Mouse (Mus musculus) myocyte (in vitro differentiated cells): ENCODE data around the gene Spsb1. TPM values are rescaled to one million over a fixed set of nuclear protein-coding genes. Genes with fewer than 3 reads are reported as not detected.

Experiments
- H3K27me3 ChIP-seq: one replicate; pipeline ENCODE4 v1.6.1; 2011; ENCODE audit not compliant: control insufficient read depth, insufficient read depth, insufficient read length
- H3K36me3 ChIP-seq: one replicate; pipeline ENCODE4 v1.6.1; 2011; ENCODE audit not compliant: control insufficient read depth, insufficient read depth
- H3K4me2 ChIP-seq: one replicate; pipeline ENCODE4 v1.6.1; 2011; ENCODE audit warnings: low read depth, control low read depth
- H3K4me3 ChIP-seq: one replicate; pipeline ENCODE4 v1.5.1; 2011; ENCODE audit warnings: mild to moderate bottlenecking, control low read depth, moderate library complexity
- H3K79me2 ChIP-seq: one replicate; pipeline ENCODE4 v1.6.1; 2011; ENCODE audit not compliant: control insufficient read depth, insufficient read depth
- H3ac ChIP-seq: one replicate; pipeline ENCODE4 v1.6.1; 2011; ENCODE audit not compliant: control insufficient read depth, insufficient read length
- CEBPB ChIP-seq: IDR thresholded peaks from 2 replicates; pipeline ENCODE4 v1.6.1; 2011; ENCODE audit warnings: mild to moderate bottlenecking, moderate library complexity; ENCODE audit not compliant: poor library complexity, insufficient read depth, severe bottlenecking
- E2F4 ChIP-seq: IDR thresholded peaks from one replicate; pipeline ENCODE4 v1.6.1; 2011; ENCODE audit warnings: mild to moderate bottlenecking, control low read depth, moderate library complexity; ENCODE audit not compliant: insufficient read depth
- MAX ChIP-seq: IDR thresholded peaks from one replicate; pipeline ENCODE4 v1.6.1; 2011; ENCODE audit warnings: low read depth, mild to moderate bottlenecking, control low read depth
- MYOD1 ChIP-seq, 3 experiments: IDR thresholded peaks; one replicate each; pipeline ENCODE4 v1.6.1; 2011; ENCODE audit warnings: control low read depth in 2 of 3, low read depth in 2 of 3, mild to moderate bottlenecking in 2 of 3, moderate library complexity in 1 of 3; ENCODE audit not compliant: insufficient read length in 2 of 3, control insufficient read depth in 1 of 3
- MYOG ChIP-seq, 3 experiments: IDR thresholded peaks; one replicate each; pipeline ENCODE4 v1.6.1; 2011; ENCODE audit warnings: control low read depth in 2 of 3, low read depth in 2 of 3, mild to moderate bottlenecking in 2 of 3; ENCODE audit not compliant: insufficient read length in 2 of 3, control insufficient read depth in 1 of 3, insufficient read depth in 1 of 3
- POLR2A ChIP-seq: IDR thresholded peaks from one replicate; pipeline ENCODE4 v1.6.1; 2011; ENCODE audit warnings: low read depth, mild to moderate bottlenecking, control low read depth, moderate library complexity; ENCODE audit not compliant: insufficient read length
- POLR2AphosphoS2 ChIP-seq: IDR thresholded peaks from one replicate; pipeline ENCODE4 v1.6.1; 2011; ENCODE audit warnings: low read depth, control low read depth; ENCODE audit not compliant: insufficient read length
- REST ChIP-seq: IDR thresholded peaks from one replicate; pipeline ENCODE4 v1.6.1; 2011; ENCODE audit warnings: mild to moderate bottlenecking, control low read depth, moderate library complexity; ENCODE audit not compliant: insufficient read depth, insufficient read length
- SRF ChIP-seq: IDR thresholded peaks from one replicate; pipeline ENCODE4 v1.6.1; 2011; ENCODE audit warnings: low read depth; ENCODE audit not compliant: control insufficient read depth, insufficient read length
- TCF12 ChIP-seq: IDR thresholded peaks from one replicate; pipeline ENCODE4 v1.6.1; 2011; ENCODE audit warnings: mild to moderate bottlenecking, control low read depth; ENCODE audit not compliant: poor library complexity, insufficient read depth, severe bottlenecking
- TCF3 ChIP-seq: IDR thresholded peaks from one replicate; pipeline ENCODE4 v1.6.1; 2011; ENCODE audit warnings: low read depth, control low read depth; ENCODE audit not compliant: insufficient read length
- USF1 ChIP-seq: IDR thresholded peaks from one replicate; pipeline ENCODE4 v1.6.1; 2011; ENCODE audit warnings: low read depth, mild to moderate bottlenecking, control low read depth, moderate library complexity
- polyA plus RNA-seq: library from polyadenylated mRNA; unstranded; fragments of >200 nt; fragmentation: generic; extraction: Trizol; gene quantifications from one replicate; pipeline ENCODE4 v1.2.1, GENCODE M21; 2012; ENCODE audit warnings: missing spikeins

Spsb1 gene
- polyA plus RNA-seq, 1 experiment, result 22.6 TPM

DNA sequence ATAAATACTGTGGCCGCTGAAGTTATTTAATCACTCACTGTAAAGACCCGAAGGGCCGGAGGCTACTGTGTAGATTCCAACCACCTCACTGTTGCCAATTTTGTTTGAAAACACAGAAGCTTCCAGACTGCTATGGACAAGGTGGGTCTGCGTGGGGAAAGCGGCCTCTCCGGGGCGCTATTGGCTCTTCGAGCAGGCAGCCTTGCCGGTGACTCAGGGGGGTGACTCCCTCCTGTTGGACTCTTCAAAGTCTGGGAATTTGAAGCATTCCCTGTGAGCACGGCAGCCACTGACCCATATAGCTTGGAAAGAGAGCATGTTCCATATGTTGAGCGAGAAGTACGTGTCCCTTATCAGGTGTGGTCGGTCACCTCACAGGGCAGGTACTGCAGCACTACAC is 1.2 kb upstream of the Spsb1 start:
- peak overlapping the region; percentile 95 for H3K4me2 ChIP-seq
- TF ChIP-seq POLR2A, result no peak
- no peak for TF ChIP-seq POLR2AphosphoS2
- TF ChIP-seq REST, result no peak
- no peak for TF ChIP-seq MYOD1 (IDR thresholded peaks at IDR 0.05; ENCODE audit: control insufficient read depth in 1 of 3, insufficient read length in 2 of 3, low read depth in 2 of 3)
- TF ChIP-seq USF1, result no peak
- TF ChIP-seq TCF12, result no peak
- TF ChIP-seq MYOG (IDR thresholded peaks at IDR 0.05; ENCODE audit: control insufficient read depth in 1 of 3, insufficient read depth in 1 of 3, insufficient read length in 2 of 3, low read depth in 2 of 3), result no peak
- H3ac ChIP-seq, result no peak overlapping the region
- H3K79me2 ChIP-seq, result peaks cover 28% of the 10 kb centered on the region
- no peak overlapping the region for H3K4me3 ChIP-seq
- peaks cover 3% of the 10 kb centered on the region for H3K36me3 ChIP-seq
- no peaks in the 10 kb centered on the region for H3K27me3 ChIP-seq

DNA sequence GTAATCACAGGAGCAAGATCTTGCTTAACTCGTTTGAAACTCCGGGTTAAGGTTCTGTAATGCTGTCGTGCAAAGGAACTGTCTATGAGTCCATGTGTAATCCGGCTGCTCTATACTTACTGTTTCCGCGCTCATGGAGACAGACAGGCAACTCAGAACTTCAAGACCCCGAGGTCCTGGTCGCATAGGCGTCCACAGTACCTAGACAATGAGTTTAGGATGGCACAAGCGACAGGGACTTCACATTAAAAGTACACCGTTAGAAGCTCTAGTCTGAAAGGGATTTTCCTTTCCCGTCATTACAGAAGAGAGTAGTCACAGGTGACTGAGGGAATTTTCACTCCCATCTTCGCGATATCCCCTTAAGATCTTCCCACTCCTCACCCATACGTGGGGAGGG is 788 bp upstream of the Spsb1 start:
- peak overlapping the region; percentile 95 for H3K4me2 ChIP-seq
- no peaks in the 10 kb centered on the region for H3K27me3 ChIP-seq
- H3K36me3 ChIP-seq, result peaks cover 3% of the 10 kb centered on the region
- peak overlapping the region; percentile 81 for H3K4me3 ChIP-seq
- H3K79me2 ChIP-seq, result peaks cover 31% of the 10 kb centered on the region
- no peak overlapping the region for H3ac ChIP-seq
- no peak for TF ChIP-seq USF1
- TF ChIP-seq SRF, result no peak
- no peak for TF ChIP-seq MYOG (IDR thresholded peaks at IDR 0.05; ENCODE audit: control insufficient read depth in 1 of 3, insufficient read depth in 1 of 3, insufficient read length in 2 of 3, low read depth in 2 of 3)
- TF ChIP-seq CEBPB, result no peak
- no peak for TF ChIP-seq TCF12
- TF ChIP-seq TCF3, result no peak
- no peak for TF ChIP-seq POLR2A
- no peak for TF ChIP-seq POLR2AphosphoS2

- H3K4me3 ChIP-seq, result peak overlapping the region; percentile 81
- H3K4me2 ChIP-seq, result peak overlapping the region; percentile 90
- no peak for TF ChIP-seq POLR2A
- no peak for TF ChIP-seq MYOG (IDR thresholded peaks at IDR 0.05; ENCODE audit: control insufficient read depth in 1 of 3, insufficient read depth in 1 of 3, insufficient read length in 2 of 3, low read depth in 2 of 3)
- TF ChIP-seq REST, result no peak
- no peak for TF ChIP-seq SRF
- TF ChIP-seq POLR2AphosphoS2, result no peak
- TF ChIP-seq USF1, result no peak
- no peak for TF ChIP-seq E2F4
- TF ChIP-seq TCF3, result no peak
- TF ChIP-seq TCF12, result no peak
- H3K27me3 ChIP-seq, result no peaks in the 10 kb centered on the region
- H3K36me3 ChIP-seq, result peaks cover 3% of the 10 kb centered on the region
- peak overlapping the region; percentile 82 for H3ac ChIP-seq
- H3K79me2 ChIP-seq, result peaks cover 40% of the 10 kb centered on the region
Observed at GRCm38 (mm10) chr4:149953621-149954481, 992 bp downstream of the Spsb1 start.

- no peak overlapping the region for H3ac ChIP-seq
- peaks cover 3% of the 10 kb centered on the region for H3K36me3 ChIP-seq
- H3K4me2 ChIP-seq, result no peak overlapping the region
- H3K4me3 ChIP-seq, result peak overlapping the region; percentile 81
- no peak for TF ChIP-seq POLR2AphosphoS2
- no peak for TF ChIP-seq MAX
- TF ChIP-seq MYOG (IDR thresholded peaks at IDR 0.05; ENCODE audit: control insufficient read depth in 1 of 3, insufficient read depth in 1 of 3, insufficient read length in 2 of 3, low read depth in 2 of 3), result no peak
- TF ChIP-seq POLR2A, result no peak
- TF ChIP-seq E2F4, result no peak
- TF ChIP-seq CEBPB, result no peak
- TF ChIP-seq USF1, result no peak
- TF ChIP-seq MYOD1 (IDR thresholded peaks at IDR 0.05; ENCODE audit: control insufficient read depth in 1 of 3, insufficient read length in 2 of 3, low read depth in 2 of 3), result no peak
- TF ChIP-seq TCF3, result no peak
- TF ChIP-seq TCF12, result no peak
- TF ChIP-seq REST, result no peak
- no peak for TF ChIP-seq SRF
- no peaks in the 10 kb centered on the region for H3K27me3 ChIP-seq
- peaks cover 48% of the 10 kb centered on the region for H3K79me2 ChIP-seq
Observed at GRCm38 (mm10) chr4:149952201-149952600, 2.6 kb downstream of the Spsb1 start.

DNA sequence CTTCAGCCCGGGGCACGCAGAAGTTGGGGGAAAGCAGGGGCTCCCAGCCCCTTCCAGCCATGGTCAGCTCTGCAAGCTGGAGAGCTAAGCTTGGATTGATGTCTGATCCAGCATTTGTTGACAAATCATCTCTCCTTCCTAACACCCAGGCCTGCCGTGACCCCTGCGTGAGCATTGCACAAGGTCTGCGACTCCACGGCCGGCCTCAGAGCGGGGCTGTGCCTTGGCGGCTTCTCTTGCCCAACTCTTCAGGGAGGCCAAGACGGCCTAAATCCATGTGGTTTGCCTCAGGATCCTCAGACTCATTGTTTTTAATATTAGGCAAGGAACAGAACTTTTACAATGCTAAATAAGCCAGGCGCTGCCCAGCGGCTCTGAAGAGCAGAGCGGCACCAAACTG is 3.6 kb downstream of the Spsb1 start:
- H3K4me3 ChIP-seq, result no peak overlapping the region
- H3ac ChIP-seq, result no peak overlapping the region
- H3K4me2 ChIP-seq, result no peak overlapping the region
- no peaks in the 10 kb centered on the region for H3K27me3 ChIP-seq
- peaks cover 3% of the 10 kb centered on the region for H3K36me3 ChIP-seq
- TF ChIP-seq REST (no peak), MYOG (IDR thresholded peaks at IDR 0.05; ENCODE audit: control insufficient read depth in 1 of 3, insufficient read depth in 1 of 3, insufficient read length in 2 of 3, low read depth in 2 of 3) (no peak), POLR2AphosphoS2 (no peak), TCF3 (no peak), SRF (no peak), USF1 (no peak), MAX (no peak), MYOD1 (IDR thresholded peaks at IDR 0.05; ENCODE audit: control insufficient read depth in 1 of 3, insufficient read length in 2 of 3, low read depth in 2 of 3) (no peak), POLR2A (no peak), CEBPB (no peak), E2F4 (no peak), TCF12 (no peak)
- H3K79me2 ChIP-seq, result peaks cover 55% of the 10 kb centered on the region
